Mouse (Mus musculus) ES-Bruce4 (cell line): ENCODE measurements around the gene Oxct1. TPM values are rescaled to one million over a fixed set of nuclear protein-coding genes. Genes with fewer than 3 reads are reported as not detected.
A peak's percentile ranks its signal among the peaks of the same experiment; 100 is the strongest.

Experiments used
- H3K27ac ChIP-seq: 2 replicates; pipeline ENCODE4 v1.5.1; 2012; ENCODE audit warnings: low read length, inconsistent platforms; ENCODE audit not compliant: insufficient read depth
- H3K27me3 ChIP-seq: 2 replicates; pipeline ENCODE4 v1.6.1; 2012; ENCODE audit warnings: mild to moderate bottlenecking, low read length, inconsistent platforms; ENCODE audit not compliant: control insufficient read depth, poor library complexity, insufficient read depth, severe bottlenecking
- H3K36me3 ChIP-seq: 2 replicates; pipeline ENCODE4 v1.6.1; 2012; ENCODE audit warnings: inconsistent platforms, mild to moderate bottlenecking, low read length, moderate library complexity; ENCODE audit not compliant: control insufficient read depth, poor library complexity, insufficient read depth, severe bottlenecking
- H3K4me1 ChIP-seq: one replicate; pipeline ENCODE4 v1.8.1; 2011; ENCODE audit warnings: low read length; ENCODE audit not compliant: control insufficient read depth, insufficient read depth
- H3K4me3 ChIP-seq: 2 replicates; pipeline ENCODE4 v1.5.1; 2011; ENCODE audit warnings: low read depth, mild to moderate bottlenecking, low read length
- H3K9ac ChIP-seq: 2 replicates; pipeline ENCODE4 v1.6.1; 2012; ENCODE audit warnings: low read depth, mild to moderate bottlenecking, inconsistent platforms; ENCODE audit not compliant: poor library complexity, severe bottlenecking
- H3K9me3 ChIP-seq: replicated peaks from 2 replicates; pipeline ENCODE4 v1.6.1; 2012; ENCODE audit warnings: mild to moderate bottlenecking, low read length, inconsistent platforms; ENCODE audit not compliant: control insufficient read depth, poor library complexity, insufficient read depth, severe bottlenecking
- CTCF ChIP-seq: IDR thresholded peaks from one replicate; pipeline ENCODE4 v1.8.1; 2011; ENCODE audit warnings: low read depth, low read length
- EP300 ChIP-seq: IDR thresholded peaks from 2 replicates; pipeline ENCODE4 v1.6.1; 2011; ENCODE audit warnings: low read depth, low read length; ENCODE audit not compliant: insufficient read depth
- POLR2A ChIP-seq: IDR thresholded peaks from one replicate; pipeline ENCODE4 v1.8.1; 2011; ENCODE audit warnings: low read length; ENCODE audit not compliant: insufficient read depth
- polyA plus RNA-seq: library from polyadenylated mRNA; stranded (reverse); fragments of >200 nt; gene quantifications from 2 replicates; pipeline ENCODE4 v1.2.4, GENCODE M21; 2011; ENCODE audit warnings: low read depth; ENCODE audit not compliant: missing spikeins, insufficient read depth, insufficient read length

Oxct1 gene
- 31.9 and 45.8 TPM in 2 replicates for polyA plus RNA-seq

- TF ChIP-seq CTCF (peak; percentile 62), POLR2A (no peak)
- Histone ChIP-seq H3K27me3 (no peaks in the 10 kb centered on the region), H3K4me3 (peak within 1 kb of the TSS; percentile 83), H3K9ac (peak within 1 kb of the TSS; percentile 64), H3K4me1 (peaks cover 2% of the 10 kb centered on the region), H3K36me3 (no peaks in the 10 kb centered on the region), H3K27ac (peak within 1 kb of the TSS; percentile 48; the same call in 1 of the 2 replicates), H3K9me3 (no peaks in the 10 kb centered on the region)
Observed at GRCm38 (mm10) chr15:4026231-4026773, at the start of gene Oxct1. TSS of gene Oxct1 (plus strand) at chr15:4026383.

DNA sequence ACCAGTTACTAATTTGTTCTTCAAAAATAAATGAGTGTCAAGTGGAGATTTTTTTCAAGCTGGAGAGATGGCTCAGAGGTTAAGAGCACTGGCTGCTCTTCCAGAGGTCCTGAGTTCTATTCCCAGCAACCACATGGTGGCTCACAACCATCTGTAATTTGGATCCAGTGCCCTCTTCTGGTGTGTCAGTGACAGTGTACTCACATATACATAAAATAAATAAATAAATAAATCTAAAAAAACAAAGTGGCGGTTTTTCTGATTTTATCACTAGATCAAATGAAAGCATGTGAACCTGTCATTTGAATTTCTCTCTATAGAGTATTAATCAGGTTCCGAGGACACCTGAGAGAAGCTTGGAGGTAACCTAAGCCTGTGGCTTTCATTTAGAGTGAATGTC, 47.9 kb upstream of the Oxct1 start:
- peaks cover 2% of the 10 kb centered on the region; the same call in 1 of the 2 replicates for H3K36me3 ChIP-seq
- no peak for TF ChIP-seq EP300
- no peak for TF ChIP-seq CTCF
- TF ChIP-seq POLR2A, result no peak
- no peaks in the 10 kb centered on the region for H3K4me1 ChIP-seq
- H3K27me3 ChIP-seq, result no peaks in the 10 kb centered on the region
- H3K27ac ChIP-seq, result no peak overlapping the region
- H3K9me3 ChIP-seq, result no peaks in the 10 kb centered on the region
- no peak overlapping the region for H3K4me3 ChIP-seq
- H3K9ac ChIP-seq, result no peak overlapping the region

DNA sequence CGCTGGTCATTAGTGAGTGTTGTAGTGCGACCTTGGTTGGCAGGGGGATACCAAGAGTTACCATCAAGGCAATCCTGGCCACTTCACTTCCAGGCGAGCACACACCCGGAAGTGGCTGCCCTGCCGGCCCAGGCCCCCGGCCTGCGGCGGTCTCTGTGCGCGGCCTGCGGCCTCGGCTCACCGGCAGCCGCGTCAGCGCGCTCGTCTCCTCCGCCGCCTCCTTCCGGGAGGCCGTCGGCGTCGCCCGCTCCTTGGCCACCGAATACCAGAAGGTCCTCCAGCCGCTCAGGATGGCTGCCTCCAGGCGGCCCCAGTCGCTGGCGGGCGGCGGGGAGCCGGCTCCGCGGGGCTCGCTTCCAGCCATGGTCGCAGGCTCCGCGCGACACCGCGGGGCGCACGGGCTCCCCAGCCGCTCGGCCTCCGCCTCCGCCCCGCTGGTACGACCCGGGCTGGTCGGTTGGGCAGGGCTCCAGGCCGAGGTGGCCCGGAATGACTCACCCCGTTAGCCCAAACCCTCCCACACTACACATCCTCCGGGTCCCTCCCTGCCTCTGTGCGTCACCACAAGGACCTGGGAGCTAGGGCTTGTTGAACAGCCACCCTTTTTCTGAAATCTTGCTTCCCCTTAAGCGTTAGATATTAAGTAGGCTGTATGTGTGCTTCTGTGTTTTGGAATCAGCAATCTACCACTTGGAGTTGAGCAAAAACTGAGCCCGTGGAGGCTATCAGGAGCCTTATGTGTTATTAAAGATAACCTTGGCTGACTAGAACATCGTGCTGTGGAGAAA, 46.9 kb upstream of the Oxct1 start, which contains the start of gene Fbxo4:
Fbxo4 (minus strand) TSS at position 513 of the 788 bp plus-strand sequence.
- H3K27me3 ChIP-seq, result no peaks in the 10 kb centered on the region
- H3K9me3 ChIP-seq, result no peaks in the 10 kb centered on the region
- H3K9ac ChIP-seq, result peak within 1 kb of the TSS; percentile 88
- H3K27ac ChIP-seq, result peak within 1 kb of the TSS; percentile 67
- no peaks in the 10 kb centered on the region for H3K4me1 ChIP-seq
- no peak for TF ChIP-seq POLR2A
- peak within 1 kb of the TSS; percentile 64 for H3K4me3 ChIP-seq
- peaks cover 7% of the 10 kb centered on the region for H3K36me3 ChIP-seq

DNA sequence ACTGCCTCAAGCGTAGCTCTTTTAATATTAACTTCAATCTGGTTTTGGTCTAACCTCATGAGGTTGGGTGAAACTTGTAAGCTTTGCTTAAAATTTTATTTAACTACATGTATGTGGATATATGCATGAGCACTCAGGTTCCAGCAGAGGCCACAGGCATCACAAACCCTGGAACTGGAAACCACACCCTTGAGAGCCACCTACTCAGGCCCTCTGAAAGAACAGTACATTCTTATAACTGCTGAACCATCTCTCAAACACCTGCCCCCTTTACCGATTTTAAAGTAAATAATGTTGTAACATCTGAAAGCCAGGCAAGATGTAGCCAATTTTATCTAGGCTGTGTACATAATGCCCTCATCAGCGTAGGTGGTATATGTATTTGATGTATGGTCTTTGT, 46.3 kb upstream of the Oxct1 start:
- Histone ChIP-seq H3K27ac (no peak overlapping the region), H3K4me1 (no peaks in the 10 kb centered on the region), H3K9me3 (no peaks in the 10 kb centered on the region), H3K27me3 (no peaks in the 10 kb centered on the region), H3K9ac (peak overlapping the region; percentile 88), H3K4me3 (no peak overlapping the region), H3K36me3 (peaks cover 9% of the 10 kb centered on the region)
- TF ChIP-seq EP300 (no peak), CTCF (no peak), POLR2A (no peak)

- H3K36me3 ChIP-seq, result peaks cover 27% of the 10 kb centered on the region
- no peaks in the 10 kb centered on the region for H3K27me3 ChIP-seq
- H3K9ac ChIP-seq, result no peak overlapping the region
- H3K9me3 ChIP-seq, result no peaks in the 10 kb centered on the region
- H3K4me1 ChIP-seq, result no peaks in the 10 kb centered on the region
- no peak overlapping the region for H3K27ac ChIP-seq
- TF ChIP-seq CTCF (no peak), EP300 (no peak), POLR2A (no peak)
- H3K4me3 ChIP-seq, result no peak overlapping the region
Observed at GRCm38 (mm10) chr15:3982732-3983131, 43.5 kb upstream of the Oxct1 start.

DNA sequence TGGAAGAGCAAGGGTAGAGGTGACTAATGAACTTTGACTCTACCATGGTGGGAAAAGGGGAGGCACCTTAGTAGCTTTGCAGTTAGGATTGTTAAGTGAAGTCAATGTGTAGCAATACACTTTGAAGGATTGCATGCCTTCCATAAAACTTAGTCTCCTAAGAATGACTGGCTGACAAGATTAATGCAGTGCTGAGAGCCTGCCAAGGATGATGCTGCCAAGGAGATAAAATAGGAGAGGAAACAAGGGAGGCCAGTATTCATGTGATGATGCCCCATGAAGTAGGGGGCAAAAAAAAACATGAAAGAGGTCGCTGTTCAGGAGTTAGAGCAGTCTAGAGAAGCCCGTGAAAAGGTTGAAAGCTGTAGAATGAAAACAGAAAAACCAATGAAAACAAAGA, 41.3 kb upstream of the Oxct1 start:
- Histone ChIP-seq H3K27me3 (no peaks in the 10 kb centered on the region), H3K9ac (no peak overlapping the region), H3K27ac (no peak overlapping the region), H3K4me1 (no peaks in the 10 kb centered on the region), H3K9me3 (no peaks in the 10 kb centered on the region), H3K4me3 (no peak overlapping the region), H3K36me3 (peaks cover 32% of the 10 kb centered on the region)
- TF ChIP-seq CTCF (no peak), EP300 (no peak)
